Mouse (Mus musculus) mouse trophoblast stem cell (cell line): ENCODE results near the gene Fam166b.

Experiments
- in situ Hi-C, 2 experiments: fragments of 300-500 bp; cut with MseI, MboI; formaldehyde crosslinking; loops; 2 replicates in 1 of 2; 3 replicates in 1 of 2; pipeline ENCODE4 v1.15.1; 2025

Gene Fam166b

DNA sequence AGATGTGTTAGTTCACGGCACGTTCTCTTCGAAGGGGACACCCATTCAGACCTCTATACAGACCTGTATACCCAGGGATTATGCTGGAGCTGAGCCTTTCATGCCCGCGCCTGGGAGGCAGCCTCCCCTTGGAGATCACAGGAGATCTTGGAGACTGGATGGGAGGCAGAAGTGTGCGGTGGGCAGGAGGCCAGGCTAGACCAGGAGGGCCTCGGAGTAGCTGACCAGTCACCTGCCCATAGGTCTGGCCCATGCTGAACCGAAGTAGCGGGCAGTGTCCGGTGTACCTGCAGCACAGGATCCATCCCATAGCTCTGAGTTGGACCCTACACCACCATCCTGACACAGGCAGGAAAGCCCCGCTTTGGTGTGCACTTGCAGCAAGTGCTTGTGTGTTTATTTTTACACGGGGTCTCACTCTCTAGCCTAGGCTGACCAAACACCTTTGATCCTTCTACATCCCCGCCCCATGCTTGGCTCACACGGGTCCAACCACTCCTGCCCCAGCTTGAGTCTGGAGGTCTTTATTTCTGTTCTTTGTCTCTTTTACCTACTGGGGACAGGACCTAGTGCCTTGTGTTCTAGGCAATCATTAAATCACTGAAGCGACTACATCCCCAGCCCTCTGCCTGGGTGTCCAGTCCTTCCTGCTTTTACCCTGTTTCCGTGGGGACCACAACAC is 613 bp downstream of the Fam166b start:
- in situ Hi-C loops: no loop called here

DNA sequence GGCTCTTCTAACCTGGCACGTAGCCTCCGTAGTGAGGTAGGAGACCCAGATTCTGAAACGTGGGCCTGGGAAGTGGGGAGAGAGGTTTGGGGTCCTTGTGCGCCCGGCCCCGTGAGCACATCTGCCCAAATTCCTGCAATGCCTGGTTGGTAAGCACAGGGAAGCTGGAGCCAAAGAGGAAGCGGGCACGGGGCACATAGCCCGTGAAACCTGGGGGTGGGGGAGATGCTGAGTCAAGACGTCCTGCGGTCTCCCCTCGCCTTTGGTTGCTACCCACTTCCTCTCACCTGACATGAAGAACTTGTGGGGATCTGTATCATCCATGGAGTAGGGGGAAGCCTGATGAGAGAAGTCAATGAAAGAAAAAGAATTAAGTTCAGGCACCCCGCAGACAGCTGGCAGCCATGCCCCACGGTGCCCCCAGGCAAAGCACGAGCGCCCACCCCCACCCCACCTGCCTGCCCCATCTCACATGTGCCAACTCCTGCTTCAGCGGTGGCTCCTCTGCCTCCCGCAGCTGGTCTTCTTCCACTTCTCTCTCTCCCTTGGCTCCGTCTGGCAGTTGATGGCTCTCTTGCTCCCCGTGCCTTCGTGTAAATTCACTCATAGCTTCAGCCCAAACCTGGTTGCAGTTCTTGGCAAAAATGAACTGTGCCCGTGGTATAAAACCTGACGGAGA is 1.3 kb downstream of the Fam166b start:
- in situ Hi-C loops: no loop called here

DNA sequence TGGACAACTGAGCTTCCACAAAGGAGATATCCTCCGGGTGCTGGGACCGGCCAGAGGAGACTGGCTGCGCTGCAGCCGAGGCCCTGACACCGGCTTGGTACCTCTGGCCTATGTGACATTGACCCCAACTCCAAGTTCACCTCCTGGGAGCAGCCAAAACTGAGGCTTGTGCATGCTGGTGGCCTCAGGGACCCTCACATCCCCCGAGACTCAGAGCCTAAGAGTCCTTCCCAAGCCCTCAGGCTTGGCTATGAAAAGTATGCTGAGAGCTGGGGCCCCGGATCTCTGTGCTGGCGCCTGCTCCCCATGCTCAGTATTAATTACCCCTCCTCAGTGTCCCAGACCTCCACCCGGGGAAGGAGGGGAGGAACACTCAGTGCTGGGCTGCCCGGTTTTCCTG is 2.4 kb downstream of the Fam166b start:
- in situ Hi-C loops: no loop called here

DNA sequence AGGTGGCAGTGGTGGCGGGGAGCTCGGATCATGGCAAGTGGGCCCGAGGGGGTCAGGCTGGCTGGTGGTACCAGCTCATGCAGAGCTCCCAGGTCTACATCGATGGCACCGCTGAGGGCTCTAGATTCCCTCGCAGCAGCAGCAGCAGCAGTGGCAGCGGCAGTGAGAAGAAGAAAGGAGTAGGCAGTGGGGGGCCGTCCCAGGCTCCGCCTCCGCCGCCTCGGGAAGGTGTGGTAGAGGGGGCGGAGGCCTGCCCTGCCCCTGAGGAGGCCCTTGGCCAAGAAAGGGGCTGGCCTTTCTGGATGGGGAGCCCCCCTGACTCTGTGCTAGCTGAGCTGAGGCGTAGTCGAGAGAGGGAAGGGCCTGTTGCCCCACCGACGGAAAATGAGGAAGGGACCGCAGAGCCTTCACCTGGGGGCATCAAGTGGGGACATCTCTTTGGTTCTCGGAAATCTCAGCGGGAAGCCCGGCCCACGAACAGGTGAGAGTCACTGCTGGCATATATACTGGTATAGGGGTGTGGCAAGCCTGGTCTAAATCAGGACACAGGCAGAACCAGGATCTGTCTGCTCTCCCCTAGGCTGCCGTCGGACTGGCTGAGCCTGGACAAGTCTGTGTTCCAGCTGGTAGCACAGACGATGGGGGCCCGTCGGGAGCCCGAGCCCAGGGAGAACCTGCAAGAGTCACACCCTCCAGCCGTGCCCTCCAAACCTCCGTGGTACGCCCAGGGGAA is 3.1 kb downstream of the Fam166b start:
- in situ Hi-C loops: no loop called here

DNA sequence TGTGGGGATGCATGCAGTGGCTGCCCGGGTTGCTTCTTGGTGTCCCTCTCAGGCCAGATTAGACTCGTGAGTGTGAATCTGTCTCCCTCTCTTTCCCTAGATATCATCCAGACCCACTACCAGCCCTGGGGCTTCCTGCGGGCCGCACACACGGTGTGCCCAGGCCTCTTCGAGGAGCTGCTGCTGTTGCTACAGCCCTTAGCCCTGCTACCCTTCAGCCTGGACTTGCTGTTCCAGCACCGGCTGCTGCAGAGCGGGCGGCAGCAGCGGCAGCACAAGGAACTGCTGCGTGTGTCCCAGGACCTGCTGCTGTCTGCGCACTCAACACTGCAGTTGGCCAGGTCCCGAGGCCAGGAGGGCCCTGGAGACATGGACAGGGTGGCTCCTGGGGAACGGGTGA is 3.7 kb downstream of the Fam166b start:
- in situ Hi-C loops: no loop called here

DNA sequence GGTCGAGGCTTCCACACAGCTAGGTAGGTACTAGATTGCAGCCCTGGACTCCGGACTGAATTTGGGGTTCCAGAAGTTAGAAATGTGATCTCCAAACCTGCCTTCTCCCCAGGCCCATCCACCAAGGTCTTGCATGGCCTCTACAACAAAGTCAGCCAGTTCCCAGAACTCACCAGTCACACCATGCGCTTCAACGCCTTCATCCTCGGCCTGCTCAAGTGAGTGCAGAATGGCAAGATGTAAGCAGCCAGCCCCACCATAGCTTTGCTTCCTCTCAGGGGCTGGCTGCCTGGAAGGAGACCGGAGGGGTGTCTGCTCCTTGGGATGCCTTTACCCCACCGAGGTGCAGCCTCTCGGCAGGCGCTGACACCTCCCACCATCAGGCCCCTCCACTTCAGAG is 4.9 kb downstream of the Fam166b start:
- in situ Hi-C loops: no loop called here

DNA sequence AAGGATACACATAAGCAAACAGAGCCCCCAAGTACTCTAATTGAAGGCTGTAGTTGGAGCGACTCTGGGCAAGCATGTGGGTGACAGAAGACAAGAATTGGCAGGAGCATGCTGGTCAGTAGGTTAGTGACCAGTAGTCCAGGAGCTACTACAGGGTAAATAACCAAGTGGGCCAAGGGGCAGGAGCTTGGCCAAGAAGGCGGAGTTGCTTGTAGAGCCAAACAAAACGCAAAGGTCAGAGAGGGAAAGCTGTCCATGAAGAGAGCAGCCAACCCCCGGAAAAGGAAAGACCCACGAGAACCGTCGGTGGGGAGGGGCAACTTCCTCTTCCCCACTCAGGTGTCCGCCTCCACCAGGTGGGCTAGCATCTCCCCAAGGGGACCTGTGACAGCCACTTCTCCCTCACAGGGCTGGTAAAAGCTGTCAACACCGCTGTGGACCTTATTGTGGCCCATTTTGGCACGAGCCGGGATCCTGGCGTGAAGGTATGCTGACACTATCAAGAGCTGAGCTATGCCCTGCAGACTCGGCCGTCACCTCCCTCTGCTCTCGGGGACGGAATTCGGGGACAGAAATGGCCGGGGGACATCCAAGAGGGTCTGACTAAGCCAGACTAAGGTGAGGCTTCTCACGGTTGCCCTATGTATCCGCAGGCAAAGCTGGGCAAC is 5.5 kb downstream of the Fam166b start:
- in situ Hi-C loops: no loop called here

DNA sequence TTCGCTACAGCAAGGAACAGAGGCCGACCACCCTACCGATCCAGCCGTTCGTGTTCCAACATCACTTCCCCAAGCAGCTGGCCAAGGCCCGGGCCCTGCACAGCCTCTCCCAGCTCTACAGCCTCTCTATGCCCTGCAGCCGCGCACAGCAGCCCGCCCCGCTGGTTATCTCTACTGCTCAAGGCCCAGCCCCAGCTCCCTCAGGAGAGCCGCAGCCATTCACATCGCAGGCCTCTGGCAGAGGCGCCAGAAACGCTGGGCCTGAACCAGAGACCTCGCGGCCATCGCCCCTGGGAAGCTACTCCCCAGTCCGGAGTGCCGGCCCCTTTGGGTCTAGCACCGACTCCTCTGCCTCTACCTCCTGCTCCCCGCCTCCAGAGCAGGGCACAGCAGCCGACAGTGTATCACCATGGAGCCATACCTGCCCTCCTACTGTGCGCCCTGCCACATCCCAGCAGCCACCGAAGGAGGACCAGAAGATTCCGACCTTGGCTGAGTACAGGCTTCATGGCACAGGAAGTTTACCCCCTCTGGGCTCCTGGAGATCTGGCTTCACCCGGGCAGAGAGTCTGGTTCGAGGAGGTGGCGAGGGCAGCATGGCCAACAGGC is 7.2 kb downstream of the Fam166b start:
- in situ Hi-C loops: no loop called here

DNA sequence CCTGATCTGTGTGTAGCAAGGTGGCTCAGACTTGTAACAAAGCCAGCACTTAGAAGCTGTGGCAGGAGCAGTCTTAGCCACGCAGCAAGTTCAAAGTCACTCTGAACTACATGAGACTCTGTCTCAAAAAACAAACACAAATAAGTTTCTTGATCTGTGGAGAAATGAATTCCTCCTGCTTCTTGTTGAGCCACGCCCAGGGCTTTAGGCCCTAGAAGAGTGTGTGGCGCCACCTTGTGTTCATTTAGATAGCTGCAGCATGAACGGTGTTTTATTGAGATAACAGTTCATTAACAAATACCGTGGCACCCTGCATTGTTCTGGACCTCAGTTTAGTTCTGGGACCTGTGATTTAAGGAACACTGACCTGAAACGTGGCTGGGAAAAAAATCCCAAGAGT is 8.6 kb downstream of the Fam166b start:
- in situ Hi-C loops: no loop called here

DNA sequence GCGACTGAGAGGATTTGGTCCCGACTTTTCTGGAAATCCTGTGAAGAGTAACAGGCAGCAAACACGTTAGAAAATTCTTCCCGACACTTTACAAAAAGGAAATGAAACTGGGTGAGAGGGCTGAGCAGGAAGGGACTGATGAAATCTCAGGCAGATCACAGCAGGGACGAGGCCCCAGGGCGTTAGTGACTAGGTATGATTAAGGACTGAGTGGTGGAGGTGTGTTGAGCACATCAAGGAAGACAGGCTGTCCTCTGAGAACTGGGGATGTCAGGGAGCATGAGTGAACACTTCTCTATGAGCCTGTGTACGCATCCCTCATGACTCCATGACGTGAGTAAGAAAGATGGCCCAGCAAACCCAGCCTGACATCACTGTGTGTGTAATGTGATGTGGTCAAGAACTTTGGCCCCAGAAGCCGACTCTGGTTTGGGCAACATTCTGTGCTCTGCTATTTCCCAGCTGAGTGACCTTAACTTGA is 9.1 kb downstream of the Fam166b start:
- in situ Hi-C loops: no loop called here

DNA sequence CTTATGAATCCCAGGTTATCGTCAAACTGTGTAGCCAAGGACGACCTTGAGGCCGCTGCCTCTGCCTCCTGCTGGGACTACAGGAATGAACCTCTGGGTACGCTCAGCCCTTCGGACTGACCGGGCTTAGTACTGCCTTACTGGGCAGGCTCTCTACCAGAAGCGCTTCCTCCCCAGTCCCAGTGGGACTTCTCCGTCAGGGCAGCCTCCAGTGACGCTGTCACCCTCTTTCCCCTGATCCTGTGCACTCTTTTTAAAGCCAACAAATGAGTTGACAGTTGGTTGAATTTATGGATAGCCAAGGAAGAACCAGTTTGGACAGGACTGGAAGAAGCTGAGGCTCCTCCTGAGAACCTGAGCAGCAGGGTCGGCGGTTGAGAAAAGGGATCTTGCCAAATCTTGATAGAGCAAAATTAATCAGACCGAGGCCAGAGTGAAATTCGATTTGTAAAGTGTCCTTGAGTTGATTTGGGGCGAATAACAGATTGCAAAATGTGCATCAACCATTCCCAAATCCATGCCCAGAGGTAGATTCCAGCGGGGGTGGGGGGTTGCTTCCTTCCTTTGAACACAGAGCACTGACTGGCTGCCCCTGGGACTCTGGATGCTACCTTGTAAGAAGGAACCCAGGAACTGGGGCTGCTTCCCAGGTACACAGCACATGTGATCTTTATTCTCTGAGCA is 9.8 kb downstream of the Fam166b start:
- in situ Hi-C loops: no loop called here

DNA sequence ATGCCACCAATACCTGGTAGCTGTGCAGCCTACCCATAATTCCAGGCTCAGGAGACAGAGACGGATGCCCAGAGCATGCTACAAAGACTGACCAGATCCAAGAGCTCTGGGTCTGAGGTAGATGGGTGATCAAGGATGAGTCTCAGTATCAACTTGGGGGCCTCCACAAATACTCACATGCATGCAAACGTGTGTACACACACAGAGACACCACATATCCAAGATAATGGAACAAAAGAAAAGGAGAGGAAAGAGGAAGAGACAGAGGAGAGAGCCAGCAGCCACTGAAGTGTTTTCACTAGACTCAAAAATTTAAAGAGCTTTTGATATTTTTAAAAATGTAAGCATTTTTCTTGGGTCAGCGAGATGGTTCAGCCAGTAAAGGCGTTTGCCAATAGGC is 10.5 kb downstream of the Fam166b start:
- in situ Hi-C loops: no loop called here

DNA sequence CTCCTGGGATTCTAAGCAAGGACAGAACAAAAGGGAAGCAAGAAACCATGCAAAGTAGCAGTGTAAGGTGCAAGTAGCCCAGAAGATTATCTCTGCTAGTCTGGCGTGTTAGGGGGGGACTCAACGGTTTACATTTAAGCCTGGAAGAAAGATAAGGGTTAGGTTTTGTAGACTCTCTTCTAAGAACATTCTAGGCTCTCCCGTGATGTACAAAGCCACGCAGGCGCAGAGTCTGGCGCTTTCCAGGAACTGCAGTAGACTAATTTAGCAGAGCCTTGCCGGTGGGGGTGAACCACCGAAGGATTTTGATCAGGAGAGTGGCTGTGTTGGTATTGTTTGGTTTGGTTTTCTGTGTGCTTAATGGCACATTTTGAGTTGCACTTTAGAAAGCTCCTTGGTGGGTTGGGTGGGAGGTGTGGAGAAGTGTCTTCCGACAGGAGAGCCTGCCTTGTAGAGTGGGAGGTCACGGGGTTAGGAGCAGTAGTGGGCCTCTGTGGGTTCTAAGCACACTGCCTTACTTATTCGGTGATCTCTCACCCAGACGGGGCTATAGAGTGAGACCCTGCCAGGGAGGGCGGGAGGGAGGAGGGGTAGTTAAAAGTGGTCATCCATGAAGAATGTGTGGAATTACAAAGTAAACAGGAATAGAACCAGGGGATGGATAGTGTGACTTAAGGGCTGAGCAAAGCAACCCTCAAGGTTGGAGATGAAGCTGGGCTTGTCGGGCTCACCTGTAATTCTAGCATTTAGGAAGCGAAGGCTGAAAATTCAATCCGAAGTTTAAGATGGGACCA is 11.5 kb downstream of the Fam166b start:
- in situ Hi-C loops: no loop called here

DNA sequence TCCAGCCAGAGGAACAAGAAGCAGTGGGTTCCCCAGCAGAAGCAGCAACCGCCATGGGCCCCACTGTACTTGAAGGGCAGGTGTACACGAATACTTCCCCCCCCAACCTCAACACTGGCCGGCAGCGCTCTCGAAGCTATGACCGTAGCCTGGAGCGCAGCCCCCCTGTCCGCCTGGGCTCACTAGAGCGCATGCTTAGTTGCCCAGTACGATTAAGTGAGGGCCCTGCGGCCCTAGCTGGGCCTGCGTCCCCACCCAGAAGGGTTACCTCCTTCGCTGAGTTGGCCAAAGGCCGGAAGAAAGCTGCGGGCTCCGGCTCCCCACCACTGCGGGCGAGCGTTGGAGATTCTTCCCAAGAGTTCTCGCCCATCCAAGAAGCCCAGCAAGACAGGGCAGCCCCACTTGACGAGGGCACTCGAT is 12.9 kb downstream of the Fam166b start:
- in situ Hi-C loops: no loop called here

DNA sequence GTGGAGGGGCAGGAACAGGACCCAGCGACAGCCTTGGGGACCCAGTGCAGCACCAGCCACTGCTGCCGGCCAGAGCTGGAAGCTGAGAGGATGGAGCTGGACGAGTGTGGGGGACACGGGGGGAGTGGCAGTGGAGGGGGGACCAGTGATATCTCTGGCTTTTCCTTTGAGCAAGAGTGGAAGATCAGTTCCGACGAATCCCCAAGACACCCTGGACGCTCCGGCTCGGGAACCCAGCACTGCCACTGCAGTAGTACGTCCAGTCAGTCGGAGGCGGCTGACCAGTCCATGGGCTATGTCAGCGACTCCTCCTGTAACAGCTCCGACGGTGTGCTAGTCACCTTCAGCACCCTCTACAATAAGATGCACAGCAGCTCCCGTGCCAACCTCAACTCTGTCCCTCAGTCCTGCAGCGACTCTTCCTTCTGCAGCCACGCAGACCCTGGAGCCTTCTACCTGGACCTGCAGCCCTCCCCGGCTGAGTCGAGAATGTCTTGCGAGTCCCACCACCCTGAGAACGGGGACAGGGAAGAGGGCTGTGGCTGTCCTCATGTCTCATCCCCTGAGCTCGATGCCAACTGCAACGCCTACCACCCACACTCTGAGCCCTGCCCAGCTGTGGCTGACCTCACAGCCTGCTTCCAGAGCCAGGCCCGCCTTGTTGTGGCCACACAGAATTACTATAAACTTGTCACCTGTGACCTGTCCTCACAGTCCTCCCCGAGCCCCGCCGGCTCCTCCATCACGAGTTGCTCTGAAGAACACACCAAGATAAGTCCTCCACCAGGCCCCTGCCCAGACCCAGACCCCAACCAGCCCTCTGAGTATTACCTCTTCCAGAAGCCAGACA is 13.5 kb downstream of the Fam166b start:
- in situ Hi-C loops: no loop called here

DNA sequence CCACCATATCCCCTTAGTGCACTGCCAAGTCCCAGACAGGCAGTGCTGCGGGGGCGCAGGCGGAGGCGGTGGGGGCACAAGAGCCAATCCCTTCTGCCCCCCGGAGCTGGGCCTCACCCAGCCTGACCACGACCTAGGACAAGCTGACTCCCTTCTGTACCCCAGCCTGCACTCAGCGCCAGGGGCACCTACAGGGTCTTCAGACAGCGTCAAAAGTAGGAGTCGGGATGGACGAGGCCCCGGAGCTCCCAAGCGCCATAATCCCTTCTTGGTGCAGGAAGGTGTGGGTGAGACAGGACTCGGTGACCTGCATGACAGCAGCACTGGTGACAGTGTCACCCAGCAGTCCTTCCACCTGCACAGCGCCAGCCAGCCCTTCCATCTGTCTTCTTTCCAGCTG is 14.2 kb downstream of the Fam166b start:
- in situ Hi-C loops: no loop called here

DNA sequence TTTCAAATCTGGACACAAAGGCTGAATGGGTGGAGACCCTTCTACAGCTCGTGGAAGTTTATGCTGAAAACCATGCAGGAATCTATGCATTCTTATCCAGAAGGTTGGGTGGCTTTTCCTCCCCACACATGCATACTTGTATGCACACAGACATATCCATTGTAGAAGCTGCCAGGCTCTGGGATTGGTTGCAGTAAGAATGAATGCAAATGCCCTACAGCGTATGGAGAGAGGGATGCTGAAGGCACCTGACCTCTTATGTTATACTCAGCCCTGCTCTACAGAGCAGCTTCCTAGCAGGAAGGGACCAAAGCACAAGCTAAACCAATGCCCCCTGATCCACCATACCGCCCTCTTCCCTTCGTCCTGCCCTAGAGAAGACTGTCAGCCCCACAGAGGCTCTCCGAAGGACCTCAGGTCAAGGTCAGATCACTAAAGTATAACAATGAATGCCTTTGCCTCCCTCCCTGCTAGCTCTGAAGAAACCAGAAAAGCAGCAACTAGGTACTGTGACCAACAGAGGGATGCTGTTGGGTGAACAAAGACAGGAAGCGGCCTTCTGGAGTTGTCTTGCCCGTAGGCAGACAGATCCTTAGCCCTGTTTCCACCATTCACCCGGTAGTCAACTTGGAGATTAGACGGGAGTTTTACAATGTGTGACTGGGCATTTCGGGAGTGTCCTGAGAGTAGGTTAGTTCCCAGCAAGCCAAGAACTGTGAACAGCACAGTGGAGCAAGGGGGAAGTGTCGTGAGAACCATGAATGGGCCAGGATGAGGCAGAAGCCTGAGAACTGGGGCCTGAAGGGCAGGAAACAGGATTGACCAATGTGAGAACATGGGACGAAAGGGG is 21.6 kb downstream of the Fam166b start:
- in situ Hi-C loops: no loop called here

DNA sequence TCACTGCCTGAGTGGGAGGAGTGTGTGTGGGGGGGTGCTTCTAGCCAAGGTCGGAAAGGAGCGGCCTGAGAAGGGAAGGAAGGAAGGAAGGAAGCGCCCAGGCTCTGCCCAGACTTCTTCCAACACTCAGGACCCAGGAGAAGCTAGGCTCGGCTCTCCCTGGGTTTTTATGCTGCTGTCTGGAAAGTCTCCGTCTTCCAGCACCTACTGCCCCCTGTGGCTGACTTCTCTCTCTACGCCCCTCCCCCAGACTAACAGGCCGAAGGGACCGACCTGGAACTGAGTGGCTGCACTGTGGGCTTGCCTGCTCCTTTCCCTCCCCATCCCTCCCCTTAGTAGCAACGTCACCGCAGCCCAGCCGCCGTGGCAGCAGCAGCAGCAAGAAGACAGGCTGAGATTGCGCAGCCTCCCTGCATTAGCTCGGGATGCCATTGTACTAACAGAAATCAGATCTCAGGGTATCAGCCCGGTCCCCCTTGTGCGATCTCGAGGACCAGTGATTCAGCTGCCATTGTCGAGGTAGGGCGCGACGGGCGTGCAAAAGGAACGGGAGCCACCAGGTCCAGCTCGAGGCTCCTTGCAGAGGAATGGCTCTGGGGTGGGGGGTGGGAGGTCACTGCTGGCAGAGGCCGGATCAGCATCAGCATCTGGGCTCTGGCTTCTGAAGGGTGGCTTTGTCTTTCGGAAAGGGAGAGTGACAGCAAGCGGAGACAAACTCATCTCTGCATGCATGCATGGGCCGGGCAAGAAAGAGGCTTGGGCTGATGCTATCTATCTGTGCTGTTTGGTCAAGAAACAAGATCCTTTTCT is 22.6 kb downstream of the Fam166b start:
- in situ Hi-C loops: no loop called here
